Mouse (Mus musculus) kidney, embryonic 16.5 days (tissue): Measurements from ENCODE around the gene 6430628N08Rik. TPM values are rescaled to one million over a fixed set of nuclear protein-coding genes. Genes with fewer than 3 reads are reported as not detected.

Experiments used
- ATAC-seq: fragments of 200-750 bp; cut with Nextera tagmentation; 2 replicates; pipeline ENCODE4 v1.8.0; 2017; ENCODE audit warnings: moderate TSS enrichment; ENCODE audit not compliant: low FRiP score, low TSS enrichment
- H3K27ac ChIP-seq: fragments of 300-500 bp; sonication (generic); 2 replicates; pipeline ENCODE4 v1.5.1; 2014; ENCODE audit warnings: low read length
- H3K27me3 ChIP-seq: fragments of 300-500 bp; sonication (generic); 2 replicates; pipeline ENCODE4 v1.6.1; 2014; ENCODE audit warnings: low read length, control low read depth, mixed read lengths; ENCODE audit not compliant: insufficient read depth
- H3K36me3 ChIP-seq: fragments of 300-500 bp; sonication (generic); 2 replicates; pipeline ENCODE4 v1.6.1; 2014; ENCODE audit warnings: low read length, control low read depth, mixed read lengths; ENCODE audit not compliant: insufficient read depth
- H3K4me1 ChIP-seq: fragments of 300-500 bp; sonication (generic); 2 replicates; pipeline ENCODE4 v1.6.1; 2014; ENCODE audit warnings: low read length, control low read depth, mixed read lengths; ENCODE audit not compliant: insufficient read depth
- H3K4me2 ChIP-seq: fragments of 300-500 bp; sonication (generic); replicated peaks from 2 replicates; pipeline ENCODE4 v1.6.1; 2014; ENCODE audit warnings: low read depth, low read length
- H3K4me3 ChIP-seq: fragments of 300-500 bp; sonication (generic); 2 replicates; pipeline ENCODE4 v1.5.1; 2014; ENCODE audit warnings: mild to moderate bottlenecking, low read length
- H3K9ac ChIP-seq: fragments of 300-500 bp; sonication (generic); replicated peaks from 2 replicates; pipeline ENCODE4 v1.6.1; 2014; ENCODE audit warnings: low read length
- H3K9me3 ChIP-seq: fragments of 300-500 bp; sonication (generic); 2 replicates; pipeline ENCODE4 v1.6.1; 2016; ENCODE audit warnings: low read length, control low read depth
- WGBS: fragments of 180-500 bp; shearing (Covaris S2); extraction: QIAGEN DNeasy Blood & Tissue Kit; methylation state at CpG from one replicate; pipeline ENCODE4 v1.1.7; 2014; 5-methylcytosine and 5-hydroxymethylcytosine counted together
- polyA plus RNA-seq: library from polyadenylated mRNA; unstranded; fragments of >200 nt; fragmentation: Nextera tagmentation; extraction: Ambion mirVana; gene quantifications from 2 replicates; pipeline ENCODE4 v1.2.1, GENCODE M21; 2015

The 6430628N08Rik gene
- polyA plus RNA-seq, 1 experiment from 2014 or later = 0.10 TPM

DNA sequence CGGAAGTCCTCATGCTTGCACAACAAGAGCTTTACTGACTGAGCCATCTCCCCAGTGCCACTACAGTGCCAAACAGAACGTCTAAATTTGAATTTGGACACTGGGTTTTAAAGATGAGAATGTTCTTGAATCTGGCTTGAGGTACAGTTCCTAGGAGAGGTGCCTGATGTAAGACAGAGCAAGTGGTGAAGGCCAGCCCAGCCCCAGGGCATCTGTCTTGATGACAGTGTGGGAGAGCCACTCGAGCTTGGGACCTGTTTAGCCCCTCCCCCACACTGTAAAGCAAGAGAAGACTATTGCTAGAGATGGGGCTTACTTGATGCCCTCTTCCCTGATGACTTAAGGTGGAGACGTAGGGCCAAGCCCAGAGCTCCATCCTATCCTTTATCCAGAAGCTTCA, 8.3 kb upstream of the 6430628N08Rik start:
- no peak for ATAC-seq

DNA sequence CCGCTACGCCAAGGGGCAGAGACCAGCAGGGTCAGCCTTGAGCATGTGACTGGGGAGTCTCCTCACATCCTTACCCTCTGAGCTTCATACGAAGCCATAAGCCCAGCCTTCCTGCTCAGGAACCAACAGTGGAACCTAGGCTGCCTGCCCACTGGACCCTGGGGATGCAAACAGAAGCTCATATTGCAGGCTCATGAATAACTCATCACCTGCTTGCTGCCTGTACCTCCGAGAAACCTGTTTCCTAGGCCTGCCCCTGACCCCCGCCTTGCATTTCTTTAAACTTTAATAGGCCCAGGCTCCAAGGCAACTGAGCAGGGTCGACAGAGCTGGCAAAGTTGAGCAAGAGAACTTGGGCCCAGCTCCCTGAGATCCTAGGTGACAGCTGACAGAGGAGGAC, 6.4 kb upstream of the 6430628N08Rik start, which contains the start of gene Kncn:
TSS of gene Kncn (plus strand) at position 379 of the 400 bp plus-strand sequence.
- 0 out of 2 replicates have a peak, but pooled peaks have one; percentile 23 for ATAC-seq
- Histone ChIP-seq H3K27me3 (0 out of 2 replicates have a peak, but pooled peaks cover under 1% of the 10 kb centered on the region), H3K9me3 (no peaks in the 10 kb centered on the region), H3K4me2 (no peak within 1 kb of the TSS), H3K9ac (no peak within 1 kb of the TSS), H3K4me3 (no peak within 1 kb of the TSS), H3K36me3 (no peaks in the 10 kb centered on the region), H3K27ac (no peak within 1 kb of the TSS), H3K4me1 (no peaks in the 10 kb centered on the region)
- 55% methylated on average over 6 of the region's 6 CpGs for WGBS

More for the DNA sequence above, 8.3 kb upstream of the 6430628N08Rik start:
- Histone ChIP-seq H3K4me1 (peaks cover 6% of the 10 kb centered on the region; the same call in 1 of the 2 replicates), H3K27me3 (no peaks in the 10 kb centered on the region), H3K36me3 (no peaks in the 10 kb centered on the region), H3K4me2 (no peak overlapping the region), H3K9me3 (no peaks in the 10 kb centered on the region), H3K27ac (no peak overlapping the region), H3K9ac (no peak overlapping the region), H3K4me3 (no peak overlapping the region)
- 49% methylated on average over 4 of the region's 4 CpGs for WGBS

DNA sequence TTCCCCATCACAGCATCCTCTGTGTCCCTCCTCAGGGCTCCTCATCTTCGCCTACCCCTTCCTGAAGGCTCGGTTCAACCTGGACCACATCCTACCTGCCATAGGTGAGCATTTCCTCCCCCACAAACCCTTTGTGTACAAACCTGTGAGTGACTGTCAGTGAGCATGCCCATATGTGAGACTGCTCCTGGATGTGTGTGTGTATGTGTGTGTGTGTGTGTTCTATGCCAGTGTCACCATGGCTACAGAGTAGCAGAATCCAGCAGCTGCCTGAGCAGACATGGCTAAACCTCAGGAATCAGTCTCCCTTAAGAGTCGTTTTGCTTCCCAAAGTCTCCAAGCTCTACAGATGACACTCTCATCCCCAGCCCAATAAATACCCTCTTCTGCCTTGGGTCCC, 4.6 kb upstream of the 6430628N08Rik start:
- WGBS = 88% methylated on average over 3 of the region's 3 CpGs
- Histone ChIP-seq H3K9ac (no peak overlapping the region), H3K9me3 (no peaks in the 10 kb centered on the region), H3K36me3 (no peaks in the 10 kb centered on the region), H3K4me3 (no peak overlapping the region), H3K27me3 (peaks cover 16% of the 10 kb centered on the region), H3K4me1 (peaks cover 9% of the 10 kb centered on the region), H3K4me2 (no peak overlapping the region), H3K27ac (no peak overlapping the region)
- ATAC-seq = no peak

DNA sequence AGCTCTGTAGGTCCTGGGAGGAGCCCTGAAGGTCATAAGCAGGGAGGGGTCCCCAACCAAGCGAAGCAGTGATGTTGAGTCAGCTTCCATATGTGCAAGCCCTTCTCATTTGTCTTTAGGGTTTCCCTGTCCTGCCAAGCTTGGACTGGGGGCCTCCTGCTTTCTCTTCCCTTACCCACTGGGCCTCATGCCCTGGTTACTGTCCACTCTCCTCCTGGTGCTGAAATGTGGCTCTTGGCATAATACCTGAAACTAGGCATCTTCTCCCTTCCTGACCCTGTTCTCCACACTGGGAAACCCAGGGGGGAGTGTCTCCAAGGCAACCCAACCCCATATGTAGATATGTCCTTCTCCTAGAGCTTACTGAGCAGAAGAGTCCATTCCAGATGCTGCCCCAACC, 3.6 kb upstream of the 6430628N08Rik start:
- Histone ChIP-seq H3K4me2 (no peak overlapping the region), H3K4me3 (no peak overlapping the region), H3K9me3 (no peaks in the 10 kb centered on the region), H3K27me3 (peaks cover 25% of the 10 kb centered on the region), H3K27ac (no peak overlapping the region), H3K36me3 (no peaks in the 10 kb centered on the region), H3K4me1 (peaks cover 9% of the 10 kb centered on the region), H3K9ac (no peak overlapping the region)
- ATAC-seq = no peak
- 53% methylated on average over 1 of the region's 1 CpGs for WGBS

DNA sequence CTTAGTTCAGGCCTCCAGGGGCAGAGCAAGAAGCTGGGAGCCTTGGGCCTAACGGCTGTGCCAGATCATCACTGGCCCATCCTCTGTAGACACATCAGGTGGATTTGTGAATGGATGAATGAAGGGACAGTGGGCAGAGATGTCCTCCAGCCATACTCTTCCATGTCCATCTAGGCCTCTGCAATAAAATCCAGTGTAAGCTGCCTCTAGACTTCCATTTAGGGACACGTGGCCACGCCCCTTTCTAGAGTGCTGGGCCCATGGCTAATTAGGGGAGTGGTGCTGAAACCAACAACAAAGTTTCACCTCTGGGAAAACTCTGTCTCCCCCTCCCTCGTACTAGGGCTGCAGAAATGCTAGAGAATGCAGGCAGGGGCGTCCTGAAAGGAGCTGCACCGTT, 399 bp upstream of the 6430628N08Rik start:
- no peaks in the 10 kb centered on the region for H3K9me3 ChIP-seq

DNA sequence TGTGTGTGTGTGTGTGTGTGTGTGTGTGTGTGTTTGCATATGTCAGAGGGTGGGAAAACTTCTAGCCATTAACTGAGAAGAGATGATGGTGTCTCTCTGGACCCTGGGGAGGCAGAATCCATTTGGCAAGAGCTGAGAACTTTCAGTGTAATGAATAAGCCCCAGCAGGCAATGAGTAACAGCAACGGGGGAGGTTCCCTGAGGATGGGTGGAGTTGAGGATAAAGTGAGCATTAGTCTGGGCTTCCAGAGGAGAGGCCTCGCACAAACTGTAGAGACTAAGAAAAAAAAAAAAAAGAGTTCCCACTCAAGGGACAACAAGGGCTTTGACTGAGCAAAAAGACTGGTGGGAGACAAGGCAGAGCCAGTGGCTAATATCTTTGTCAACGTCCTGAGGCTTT, 3.8 kb downstream of the 6430628N08Rik start:
- no peak overlapping the region for H3K4me3 ChIP-seq
- no peak overlapping the region for H3K27ac ChIP-seq
- WGBS = 22% methylated on average over 3 of the region's 3 CpGs
- peaks cover 63% of the 10 kb centered on the region for H3K27me3 ChIP-seq
- no peaks in the 10 kb centered on the region for H3K9me3 ChIP-seq
- no peak overlapping the region for H3K4me2 ChIP-seq
- ATAC-seq = peak; percentile 40; the same call in 1 of the 2 replicates
- H3K36me3 ChIP-seq = no peaks in the 10 kb centered on the region
- no peak overlapping the region for H3K9ac ChIP-seq
- H3K4me1 ChIP-seq = peaks cover 17% of the 10 kb centered on the region

More for the DNA sequence above, 399 bp upstream of the 6430628N08Rik start:
- Histone ChIP-seq H3K36me3 (no peaks in the 10 kb centered on the region), H3K4me1 (peaks cover 9% of the 10 kb centered on the region), H3K27ac (no peak overlapping the region), H3K9ac (no peak overlapping the region), H3K4me3 (peak overlapping the region; percentile 36), H3K27me3 (peaks cover 29% of the 10 kb centered on the region), H3K4me2 (peak overlapping the region; percentile 63)
- WGBS = 5% methylated on average over 6 of the region's 6 CpGs
- ATAC-seq = no peak

DNA sequence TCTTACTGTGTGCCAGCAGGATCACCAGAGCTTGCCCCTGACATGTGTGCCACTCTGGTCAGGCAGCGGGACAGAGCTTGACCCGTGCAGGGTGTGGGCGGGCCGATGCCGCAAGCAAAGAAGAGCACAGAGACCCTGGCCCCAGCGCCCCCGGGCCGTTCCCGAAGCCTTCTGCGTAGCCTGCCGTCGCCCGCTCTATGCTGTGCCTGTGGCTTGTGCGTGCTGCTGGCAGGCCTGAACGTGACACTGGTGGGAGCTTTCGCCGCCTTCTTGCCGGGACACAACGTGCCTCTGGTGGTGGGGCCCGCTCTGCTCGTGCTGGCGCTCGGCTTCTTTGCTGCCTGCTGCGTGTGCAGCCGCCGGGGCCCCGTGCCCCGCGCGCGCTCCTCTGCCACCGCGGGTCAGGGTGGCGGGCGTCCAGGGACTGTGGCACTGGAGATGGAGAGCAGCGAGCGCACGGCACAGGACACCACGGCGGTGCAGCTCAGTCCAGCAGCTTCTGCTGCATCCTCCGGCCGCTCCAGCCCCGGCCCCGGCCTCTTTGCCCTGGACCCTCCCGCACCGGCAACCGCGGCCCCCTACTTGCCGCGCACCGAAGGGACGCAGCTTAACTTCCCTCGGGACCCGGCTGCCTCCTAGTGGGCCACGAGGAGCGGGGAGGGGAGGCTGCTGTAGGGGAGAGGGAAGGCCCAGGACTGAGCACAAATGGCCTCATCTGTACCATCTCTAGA, 7.6 kb downstream of the 6430628N08Rik start:
- Histone ChIP-seq H3K27me3 (peaks cover 70% of the 10 kb centered on the region), H3K4me1 (peaks cover 8% of the 10 kb centered on the region; the same call in 1 of the 2 replicates), H3K9ac (peak overlapping the region; percentile 44), H3K4me3 (peak overlapping the region; percentile 45), H3K36me3 (no peaks in the 10 kb centered on the region), H3K9me3 (no peaks in the 10 kb centered on the region), H3K4me2 (peak overlapping the region; percentile 70), H3K27ac (no peak overlapping the region)
- peak; percentile 58; the same call in 1 of the 2 replicates for ATAC-seq
- WGBS = 1% methylated on average over 54 of the region's 56 CpGs

DNA sequence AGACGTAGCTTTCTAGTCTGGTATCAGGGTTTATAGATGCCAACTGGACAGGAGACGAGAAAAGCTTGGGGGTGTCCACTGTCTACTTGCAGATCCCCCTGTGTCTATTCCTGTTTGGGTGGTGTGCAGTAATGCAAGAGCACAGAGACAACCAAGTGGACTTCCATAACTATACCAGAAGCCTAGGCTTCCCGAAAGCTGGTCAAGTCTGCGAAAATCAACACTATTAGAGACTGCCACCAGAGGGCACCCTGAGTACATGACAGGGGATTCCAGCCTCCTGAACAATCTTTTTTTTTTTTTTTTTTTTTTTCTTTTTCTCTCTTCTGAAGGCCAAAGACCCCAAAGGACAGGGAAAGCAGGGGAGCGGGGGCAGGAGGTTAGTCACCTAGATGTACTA, 12.4 kb downstream of the 6430628N08Rik start:
- Histone ChIP-seq H3K4me1 (peaks cover 11% of the 10 kb centered on the region), H3K4me3 (no peak overlapping the region), H3K4me2 (no peak overlapping the region), H3K9ac (no peak overlapping the region), H3K27me3 (peaks cover 89% of the 10 kb centered on the region), H3K36me3 (no peaks in the 10 kb centered on the region), H3K9me3 (no peaks in the 10 kb centered on the region), H3K27ac (no peak overlapping the region)
- WGBS = 15% methylated on average over 5 of the region's 5 CpGs
- ATAC-seq = no peak

DNA sequence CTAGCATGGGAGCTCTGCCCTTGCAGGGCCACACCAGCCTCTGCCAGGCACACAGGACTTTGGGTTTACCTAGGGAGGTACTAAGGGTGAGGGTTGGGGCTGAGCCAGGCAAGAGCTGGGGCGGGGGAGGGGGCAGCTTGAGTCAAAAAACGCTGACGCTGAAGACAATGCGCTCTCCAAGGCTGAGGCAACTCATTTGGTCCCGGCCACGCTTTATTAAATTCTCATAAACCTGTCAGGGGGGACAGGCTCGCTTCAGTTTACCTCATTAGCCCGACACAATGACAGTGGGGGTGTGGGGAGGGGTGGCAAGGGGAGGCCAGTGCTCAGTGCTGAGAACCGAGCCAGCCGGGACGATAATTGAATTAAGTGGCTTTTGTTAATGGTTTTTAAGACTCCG, 13.9 kb downstream of the 6430628N08Rik start:
- peaks cover 89% of the 10 kb centered on the region for H3K27me3 ChIP-seq

DNA sequence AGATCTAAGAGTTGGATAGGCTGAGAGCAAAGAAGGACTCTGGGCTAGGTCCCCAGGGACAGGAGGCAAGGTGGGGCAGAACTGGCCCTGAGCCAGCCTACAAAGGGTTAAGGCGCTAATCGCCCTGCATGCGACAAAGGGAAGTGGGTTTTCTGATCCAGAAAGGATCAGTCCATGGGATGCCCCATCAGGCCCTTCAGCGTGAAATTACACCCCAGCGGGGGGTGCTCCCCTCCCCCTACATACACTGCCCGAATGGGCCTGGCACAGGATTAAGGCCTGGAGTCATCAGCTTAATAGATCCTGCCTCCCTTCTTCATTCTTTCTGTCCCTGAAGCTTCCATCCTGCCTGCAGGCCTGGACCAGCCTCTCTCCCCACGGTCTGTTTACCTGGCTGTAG, 15.2 kb downstream of the 6430628N08Rik start:
- ATAC-seq = no peak

More for the DNA sequence above, 13.9 kb downstream of the 6430628N08Rik start:
- no peaks in the 10 kb centered on the region for H3K9me3 ChIP-seq
- no peak overlapping the region for H3K4me3 ChIP-seq
- no peak overlapping the region for H3K4me2 ChIP-seq
- peaks cover 4% of the 10 kb centered on the region; the same call in 1 of the 2 replicates for H3K4me1 ChIP-seq
- H3K27ac ChIP-seq = no peak overlapping the region
- WGBS = 7% methylated on average over 12 of the region's 12 CpGs
- no peak overlapping the region for H3K9ac ChIP-seq
- H3K36me3 ChIP-seq = no peaks in the 10 kb centered on the region
- peak; percentile 28; the same call in 1 of the 2 replicates for ATAC-seq

More for the DNA sequence above, 15.2 kb downstream of the 6430628N08Rik start:
- Histone ChIP-seq H3K4me3 (no peak overlapping the region), H3K4me1 (peaks cover 4% of the 10 kb centered on the region; the same call in 1 of the 2 replicates), H3K27me3 (peaks cover 85% of the 10 kb centered on the region), H3K9me3 (no peaks in the 10 kb centered on the region), H3K4me2 (no peak overlapping the region), H3K27ac (no peak overlapping the region), H3K36me3 (no peaks in the 10 kb centered on the region), H3K9ac (no peak overlapping the region)
- whole genome bisulfite sequencing = 8% methylated on average over 7 of the region's 7 CpGs
